Comparison of ENCODE assay signal across 16 mouse cellular contexts in the genomic region with DNA sequence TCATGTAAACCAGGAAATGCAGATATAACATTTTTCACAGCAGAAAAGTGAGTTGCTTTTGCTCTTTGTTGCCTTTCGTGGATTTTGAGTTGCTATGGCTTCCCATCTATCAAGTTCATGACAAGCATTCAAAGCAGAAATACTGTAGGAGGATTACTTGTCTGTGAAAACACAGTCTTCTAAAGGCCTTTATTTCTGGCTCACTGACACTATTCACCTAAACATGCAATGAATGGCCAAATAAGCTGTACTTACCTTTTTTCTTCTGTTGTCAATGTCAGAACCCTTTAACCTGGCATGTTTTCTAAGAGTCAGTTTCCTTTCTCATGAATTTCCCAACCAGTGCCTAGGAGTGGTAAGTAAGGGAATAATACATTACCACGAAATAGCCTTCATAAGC.
DNase-seq lines count a peak whose midpoint lies in the region; ATAC-seq and TF ChIP-seq lines count a peak whose summit lies in the region.
"Had no signal": no experiment of that assay in that cellular context is flagged by ENCODE, and none has a peak within 500 bp of the region (broad histone marks: within the 10 kb centered on the region; RNA-seq: fewer than 3 reads in every experiment).

No protein-coding gene starts in this region.

- 77% methylated on average over 2 of the region's 2 CpGs for WGBS in embryonic facial prominence, embryonic 14.5 days
- WGBS in embryonic facial prominence, embryonic 10.5 days = 70% methylated on average over 2 of the region's 2 CpGs
- 17% methylated on average over 2 of the region's 2 CpGs for WGBS in forebrain, embryonic 12.5 days
- 3% methylated on average over 2 of the region's 2 CpGs for WGBS in forebrain, embryonic 13.5 days
- WGBS in kidney, adult 2 months = 64% methylated on average over 2 of the region's 2 CpGs

- no peak for TF ChIP-seq POLR2A in brain, embryonic 14.5 days (IDR thresholded peaks at IDR 0.05; ENCODE audit: borderline replicate concordance, extremely low read depth, insufficient read depth, insufficient read length, poor library complexity, severe bottlenecking)
- TF ChIP-seq POLR2A in kidney, adult 2 months (IDR thresholded peaks at IDR 0.05; ENCODE audit: low read depth, low read length) = no peak

- no peak; the same call in 1 of the 2 replicates for ATAC-seq in embryonic facial prominence, embryonic 14.5 days (ENCODE audit: low read depth)
- peak; percentile 33; the same call in 1 of the 2 replicates for ATAC-seq in forebrain, embryonic 12.5 days (ENCODE audit: low FRiP score)
- ATAC-seq in forebrain, embryonic 13.5 days = no peak
- ATAC-seq: forebrain, postnatal 0 days had no signal

- H3K4me1 ChIP-seq in embryonic facial prominence, embryonic 14.5 days (ENCODE audit: control insufficient read depth, insufficient read depth, low read length) = no peaks in the 10 kb centered on the region
- no peaks in the 10 kb centered on the region for H3K4me1 ChIP-seq in embryonic facial prominence, embryonic 10.5 days
- no peaks in the 10 kb centered on the region for H3K4me1 ChIP-seq in forebrain, embryonic 12.5 days
- peaks cover 5% of the 10 kb centered on the region for H3K4me1 ChIP-seq in forebrain, embryonic 13.5 days
- H3K4me1 ChIP-seq in kidney, adult 2 months (ENCODE audit: control insufficient read depth, insufficient read depth, low read length) = no peaks in the 10 kb centered on the region
- H3K4me1 ChIP-seq: embryonic facial prominence, embryonic 13.5 days had no signal

- H3K9me3 ChIP-seq in embryonic facial prominence, embryonic 14.5 days (ENCODE audit: control insufficient read depth, low read length) = no peaks in the 10 kb centered on the region
- no peaks in the 10 kb centered on the region for H3K9me3 ChIP-seq in embryonic facial prominence, embryonic 10.5 days
- no peaks in the 10 kb centered on the region for H3K9me3 ChIP-seq in forebrain, embryonic 12.5 days
- no peaks in the 10 kb centered on the region for H3K9me3 ChIP-seq in forebrain, embryonic 13.5 days (replicated peaks)
- H3K9me3 ChIP-seq: embryonic facial prominence, embryonic 13.5 days had no signal

- no peak overlapping the region for H3K9ac ChIP-seq in embryonic facial prominence, embryonic 14.5 days (ENCODE audit: low read depth, low read length)
- no peak overlapping the region for H3K9ac ChIP-seq in forebrain, embryonic 12.5 days
- H3K9ac ChIP-seq in forebrain, embryonic 13.5 days = no peak overlapping the region
- H3K9ac ChIP-seq: embryonic facial prominence, embryonic 13.5 days; forebrain, postnatal 0 days had no signal

- H3K4me2 ChIP-seq in embryonic facial prominence, embryonic 14.5 days (ENCODE audit: low read depth, low read length) = no peak overlapping the region
- no peak overlapping the region for H3K4me2 ChIP-seq in forebrain, embryonic 12.5 days
- H3K4me2 ChIP-seq in forebrain, embryonic 13.5 days = no peak overlapping the region
- H3K4me2 ChIP-seq: embryonic facial prominence, embryonic 13.5 days had no signal

- no peak for TF ChIP-seq CTCF in brain, embryonic 14.5 days (IDR thresholded peaks at IDR 0.05; ENCODE audit: borderline replicate concordance, extremely low read depth, insufficient read depth, insufficient read length)
- no peak for TF ChIP-seq CTCF in kidney, adult 2 months (conservative IDR thresholded peaks at IDR 0.05; ENCODE audit: insufficient read depth, insufficient read length, low read depth, low read length)

- no peaks in the 10 kb centered on the region for H3K27me3 ChIP-seq in embryonic facial prominence, embryonic 14.5 days (replicated peaks; ENCODE audit: control insufficient read depth, insufficient read depth, low read length)
- no peaks in the 10 kb centered on the region for H3K27me3 ChIP-seq in embryonic facial prominence, embryonic 10.5 days (replicated peaks; ENCODE audit: low read depth, poor library complexity, severe bottlenecking)
- no peaks in the 10 kb centered on the region for H3K27me3 ChIP-seq in forebrain, embryonic 12.5 days
- H3K27me3 ChIP-seq in forebrain, embryonic 13.5 days = no peaks in the 10 kb centered on the region
- H3K27me3 ChIP-seq in kidney, adult 2 months (replicated peaks; ENCODE audit: control insufficient read depth, insufficient read depth, low read length) = no peaks in the 10 kb centered on the region
- H3K27me3 ChIP-seq: embryonic facial prominence, embryonic 13.5 days had no signal

- no peak overlapping the region for H3K4me3 ChIP-seq in embryonic facial prominence, embryonic 14.5 days (ENCODE audit: low read depth, low read length)
- H3K4me3 ChIP-seq in embryonic facial prominence, embryonic 10.5 days = no peak overlapping the region
- no peak overlapping the region for H3K4me3 ChIP-seq in forebrain, embryonic 12.5 days (replicated peaks)
- H3K4me3 ChIP-seq in forebrain, embryonic 13.5 days = no peak overlapping the region
- H3K4me3 ChIP-seq in kidney, adult 2 months (ENCODE audit: insufficient read depth, low read depth, low read length) = no peak overlapping the region
- H3K4me3 ChIP-seq: embryonic facial prominence, embryonic 13.5 days had no signal

- no peak overlapping the region for H3K27ac ChIP-seq in embryonic facial prominence, embryonic 14.5 days (replicated peaks; ENCODE audit: low read depth, low read length)
- no peak overlapping the region for H3K27ac ChIP-seq in embryonic facial prominence, embryonic 10.5 days (replicated peaks)
- no peak overlapping the region for H3K27ac ChIP-seq in forebrain, embryonic 12.5 days
- no peak overlapping the region for H3K27ac ChIP-seq in forebrain, embryonic 13.5 days
- no peak overlapping the region for H3K27ac ChIP-seq in kidney, adult 2 months (ENCODE audit: insufficient read depth, low read depth, low read length)
- H3K27ac ChIP-seq: embryonic facial prominence, embryonic 13.5 days had no signal

- H3K36me3 ChIP-seq in embryonic facial prominence, embryonic 14.5 days (ENCODE audit: control insufficient read depth, insufficient read depth, low read length) = no peaks in the 10 kb centered on the region
- no peaks in the 10 kb centered on the region for H3K36me3 ChIP-seq in embryonic facial prominence, embryonic 10.5 days (replicated peaks)
- H3K36me3 ChIP-seq in forebrain, embryonic 12.5 days (replicated peaks) = no peaks in the 10 kb centered on the region
- no peaks in the 10 kb centered on the region for H3K36me3 ChIP-seq in forebrain, embryonic 13.5 days (ENCODE audit: poor library complexity, severe bottlenecking)
- no peaks in the 10 kb centered on the region for H3K36me3 ChIP-seq in kidney, adult 2 months (ENCODE audit: control insufficient read depth, insufficient read depth, low read length)
- H3K36me3 ChIP-seq: embryonic facial prominence, embryonic 13.5 days had no signal

- DNase-seq in embryonic facial prominence, embryonic 14.5 days (ENCODE audit: low spot score) = peak; percentile 4
- DNase-seq in embryonic facial prominence, embryonic 10.5 days (ENCODE audit: low spot score) = no peak
- peak; percentile 59 for DNase-seq in brain, embryonic 14.5 days (ENCODE audit: low read depth)
- DNase-seq in kidney, adult 2 months = no peak
- DNase-seq: adrenal gland, adult 2 months; adrenal gland, postnatal 10 days; adrenal gland, postnatal 25 days; cerebellum, adult 11-12 months; cerebellum, adult 2 months; cerebellum, adult 9-10 months; cerebellum, postnatal 10 days; cerebellum, postnatal 25 days; forebrain, postnatal 0 days had no signal

Comparison
In these comparisons a context has a peak if more than half of its experiments do, and no peak if none do; other contexts are left out.
1. DNase-seq: peak in embryonic facial prominence, embryonic 14.5 days (single experiment) and brain, embryonic 14.5 days (single experiment); none in embryonic facial prominence, embryonic 10.5 days (single experiment) and kidney, adult 2 months (single experiment).